Mouse (Mus musculus) liver, embryonic 14.5 days (tissue): ENCODE measurements around the gene Cs.

Experiments
- CTCF ChIP-seq: IDR thresholded peaks from 2 replicates; pipeline ENCODE4 v1.5.1; 2016; ENCODE audit warnings: antibody characterized with exemption, low read depth, control low read depth
- EP300 ChIP-seq: IDR thresholded peaks from 2 replicates; pipeline ENCODE4 v1.6.1; 2016; ENCODE audit warnings: antibody characterized with exemption, low read depth

DNA sequence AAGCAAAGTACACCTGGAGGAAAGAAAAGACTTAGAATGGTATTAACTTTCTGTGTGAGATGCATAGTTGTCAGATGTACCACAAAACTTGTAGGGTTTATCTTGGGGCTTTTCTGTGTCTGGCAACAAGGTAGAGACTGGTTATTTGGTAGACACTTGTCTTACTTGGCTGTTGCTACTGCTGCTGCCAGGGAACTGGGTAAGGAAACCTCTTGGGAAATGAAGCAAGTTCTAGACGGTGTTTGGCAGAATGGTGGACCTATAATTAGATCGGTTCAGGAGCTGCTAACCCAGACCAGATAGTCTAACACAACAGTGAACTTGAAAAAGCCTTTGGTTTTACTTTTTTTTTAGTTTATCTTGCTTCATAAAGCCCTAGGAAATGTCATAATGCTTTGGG is 1.4 kb downstream of the Cs start:
- TF ChIP-seq CTCF (no peak), EP300 (no peak)
